Mouse (Mus musculus): ENCODE measurements around the gene Skiv2l. TPM values are rescaled to one million over a fixed set of nuclear protein-coding genes. Genes with fewer than 3 reads are reported as not detected.
A peak's percentile ranks its signal among the peaks of the same experiment; 100 is the strongest.
"Not testable (repeated sequence)": the region's sequence is repeated elsewhere in the genome, so short reads cannot be mapped to it uniquely, and the experiment has no call there.

Gene Skiv2l
- total RNA-seq, 1 experiment from 2014 or later, result 33.8 TPM

DNA sequence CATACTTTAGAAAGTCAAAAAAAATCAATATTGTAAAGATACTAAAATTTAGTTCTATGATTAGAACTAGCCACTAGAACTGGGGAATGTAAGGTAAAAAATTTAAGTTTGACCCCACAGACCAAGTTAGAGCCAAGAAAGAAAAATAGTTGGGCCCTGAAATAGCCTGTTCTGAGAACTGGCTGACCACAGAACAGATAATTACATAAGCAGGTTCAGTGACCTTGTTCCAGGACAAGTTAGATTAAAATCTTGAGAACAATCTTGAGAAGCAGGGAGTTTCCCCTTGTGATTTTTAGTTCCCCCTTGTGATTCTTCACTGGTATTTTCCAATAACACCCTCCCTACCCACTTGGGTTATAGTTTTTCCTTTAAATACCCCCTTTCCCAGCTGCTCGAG lies 19.2 kb downstream of the Skiv2l start:
- ATAC-seq (replicated peaks; ENCODE audit: low read depth, poor library complexity, severe bottlenecking), result not testable (repeated sequence)

DNA sequence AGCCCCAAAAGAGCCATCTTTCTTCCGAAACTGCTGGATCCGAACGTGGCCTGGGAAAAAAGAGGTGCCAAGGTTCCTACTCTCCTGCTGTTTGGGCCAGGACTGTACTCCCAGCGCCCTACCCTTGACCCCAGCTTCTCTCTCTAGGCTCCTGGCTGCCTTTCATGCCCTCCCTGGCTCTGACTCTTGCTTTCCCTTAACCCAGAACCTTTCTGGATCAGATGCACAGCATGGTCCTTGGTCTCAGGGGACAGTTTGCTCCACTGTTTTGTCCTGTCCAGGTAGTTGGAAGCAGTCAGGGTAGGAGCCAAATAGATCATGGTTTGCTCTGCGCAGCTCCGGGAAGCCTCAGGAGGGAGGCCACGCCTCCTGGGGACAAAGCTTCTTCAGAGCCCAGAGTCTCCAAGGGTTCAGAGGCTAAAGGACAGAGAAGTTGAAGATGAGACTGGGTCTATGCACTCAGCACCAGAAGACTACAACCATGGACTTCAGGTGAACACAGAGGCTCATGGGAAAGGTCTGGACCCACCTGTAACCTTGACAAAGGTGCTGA lies 35.1 kb downstream of the Skiv2l start:
- no peak for ATAC-seq (replicated peaks; ENCODE audit: low read depth, poor library complexity, severe bottlenecking)

DNA sequence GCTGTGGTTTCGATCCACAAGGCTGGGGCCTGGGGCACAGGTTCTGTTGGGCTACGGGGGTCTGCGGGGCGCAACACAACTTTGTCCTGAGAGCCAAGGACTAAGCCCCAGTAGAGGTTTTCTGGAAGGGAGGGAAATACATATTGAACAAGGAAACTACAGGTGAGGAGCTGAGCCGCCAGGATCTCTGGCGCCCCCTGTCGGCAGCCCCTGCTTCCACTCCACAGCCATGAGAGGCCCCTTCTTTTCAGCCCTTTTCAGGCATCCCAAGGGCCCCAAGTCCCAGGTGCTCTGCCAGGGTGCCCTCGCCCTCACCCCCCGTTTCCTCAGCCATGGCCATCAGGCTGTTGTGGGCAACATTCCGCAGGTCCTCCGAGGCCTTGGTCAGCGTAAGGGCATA lies 36.3 kb downstream of the Skiv2l start:
- ATAC-seq (replicated peaks; ENCODE audit: low read depth, poor library complexity, severe bottlenecking), result peak; percentile 35; the same call in 1 of the 2 replicates

GRCm38 (mm10) chr17:34811275-34811674 lies 38.7 kb downstream of the Skiv2l start:
- no peak for ATAC-seq (replicated peaks; ENCODE audit: low read depth, poor library complexity, severe bottlenecking)

- ATAC-seq (replicated peaks; ENCODE audit: low read depth, poor library complexity, severe bottlenecking), result not testable (repeated sequence)
Measured at GRCm38 (mm10) chr17:34810811-34811210, 39.2 kb downstream of the Skiv2l start.

- ATAC-seq (replicated peaks; ENCODE audit: low read depth, poor library complexity, severe bottlenecking), result not testable (repeated sequence)
Measured at GRCm38 (mm10) chr17:34810411-34810810, 39.6 kb downstream of the Skiv2l start.

- ATAC-seq (replicated peaks; ENCODE audit: low read depth, poor library complexity, severe bottlenecking), result no peak
Measured at GRCm38 (mm10) chr17:34808599-34809205, 41.3 kb downstream of the Skiv2l start.

GRCm38 (mm10) chr17:34807176-34807575 lies 42.8 kb downstream of the Skiv2l start:
- no peak for ATAC-seq (replicated peaks; ENCODE audit: low read depth, poor library complexity, severe bottlenecking)

GRCm38 (mm10) chr17:34804871-34805562 lies 45.0 kb downstream of the Skiv2l start:
- ATAC-seq (replicated peaks; ENCODE audit: low read depth, poor library complexity, severe bottlenecking), result no peak

- not testable (repeated sequence) for ATAC-seq (replicated peaks; ENCODE audit: low read depth, poor library complexity, severe bottlenecking)
Measured at GRCm38 (mm10) chr17:34804301-34804700, 45.7 kb downstream of the Skiv2l start, which contains the start of gene Cyp21a1. Gene Cyp21a1 (minus strand): TSS chr17:34804561.

DNA sequence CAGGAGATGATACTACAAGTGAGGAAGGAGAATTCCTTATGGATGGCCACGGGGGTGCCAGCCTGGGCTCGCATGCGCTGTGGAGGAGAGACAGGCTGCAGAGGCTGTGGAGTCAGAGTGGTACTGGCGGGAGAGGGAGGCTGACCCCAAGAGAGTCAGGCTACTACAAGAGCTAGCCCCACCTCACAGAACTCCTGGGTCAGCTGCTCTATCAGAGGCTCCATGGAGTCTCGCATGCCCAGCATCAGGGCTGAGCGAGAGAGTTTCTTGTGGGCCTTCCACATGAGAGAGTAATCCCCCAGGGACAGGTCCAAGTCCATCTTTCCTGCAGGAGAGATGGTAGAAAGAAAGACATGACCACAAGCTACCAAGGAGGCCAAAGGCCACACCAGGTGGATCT lies 46.6 kb downstream of the Skiv2l start:
- not testable (repeated sequence) for ATAC-seq (replicated peaks; ENCODE audit: low read depth, poor library complexity, severe bottlenecking)

DNA sequence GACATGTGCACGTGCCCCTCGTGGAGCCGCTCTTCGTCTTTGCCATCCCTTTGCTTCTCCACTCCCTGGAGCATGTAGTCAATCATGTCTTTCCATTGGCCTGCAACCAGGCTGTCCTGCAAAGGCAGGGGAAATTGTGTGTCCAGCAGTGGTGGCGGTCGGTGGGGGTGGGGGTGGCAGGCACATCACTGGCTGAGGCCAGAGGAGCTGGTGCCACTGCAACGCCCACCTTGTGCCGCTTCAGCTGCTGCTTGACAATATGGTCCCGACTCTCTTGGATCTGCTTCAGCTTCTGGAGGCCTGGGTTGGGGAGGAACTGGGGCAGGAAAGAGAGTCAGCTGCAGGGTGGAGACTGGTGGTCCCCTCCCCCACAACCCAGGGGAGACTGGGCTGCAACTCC lies 47.3 kb downstream of the Skiv2l start:
- not testable (repeated sequence) for ATAC-seq (replicated peaks; ENCODE audit: low read depth, poor library complexity, severe bottlenecking)

DNA sequence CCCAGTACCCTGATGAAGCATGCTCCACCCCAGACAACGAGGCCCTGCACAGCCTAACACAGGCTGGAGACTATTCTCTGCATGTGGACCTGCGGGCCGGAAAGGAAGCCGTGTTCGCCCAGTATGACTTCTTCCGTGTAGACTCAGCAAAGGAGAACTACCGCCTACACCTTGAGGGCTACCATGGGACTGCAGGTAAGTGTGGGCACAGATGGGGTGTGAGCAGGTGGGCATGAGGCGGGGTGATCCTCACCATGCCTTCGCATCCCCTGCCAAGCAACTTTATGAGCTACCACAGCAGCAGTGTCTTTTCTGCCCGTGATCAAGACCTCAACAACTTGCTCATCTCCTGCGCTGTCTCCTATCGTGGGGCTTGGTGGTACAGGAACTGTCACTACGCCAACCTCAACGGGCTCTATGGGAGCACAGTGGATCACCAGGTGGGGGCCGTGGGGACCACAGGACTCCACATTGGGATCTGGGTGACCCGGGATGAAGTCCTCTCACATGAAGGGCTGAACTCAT lies 49.2 kb downstream of the Skiv2l start:
- not testable (repeated sequence) for ATAC-seq (replicated peaks; ENCODE audit: low read depth, poor library complexity, severe bottlenecking)

GRCm38 (mm10) chr17:34799531-34799925 lies 50.5 kb downstream of the Skiv2l start:
- no peak for ATAC-seq (replicated peaks; ENCODE audit: low read depth, poor library complexity, severe bottlenecking)

- no peak for ATAC-seq (replicated peaks; ENCODE audit: low read depth, poor library complexity, severe bottlenecking)
Measured at GRCm38 (mm10) chr17:34798866-34799530, 51.0 kb downstream of the Skiv2l start.

GRCm38 (mm10) chr17:34798071-34798470 lies 51.9 kb downstream of the Skiv2l start:
- ATAC-seq (replicated peaks; ENCODE audit: low read depth, poor library complexity, severe bottlenecking), result not testable (repeated sequence)

- ATAC-seq (replicated peaks; ENCODE audit: low read depth, poor library complexity, severe bottlenecking), result not testable (repeated sequence)
Measured at GRCm38 (mm10) chr17:34797211-34797995, 52.6 kb downstream of the Skiv2l start.

GRCm38 (mm10) chr17:34796311-34797140 lies 53.5 kb downstream of the Skiv2l start:
- ATAC-seq (replicated peaks; ENCODE audit: low read depth, poor library complexity, severe bottlenecking), result no peak

- ATAC-seq (replicated peaks; ENCODE audit: low read depth, poor library complexity, severe bottlenecking), result 0 out of 2 replicates have a peak, but pooled peaks have one; percentile 42
Measured at GRCm38 (mm10) chr17:34795633-34796032, 54.4 kb downstream of the Skiv2l start.
